Mouse (Mus musculus): Measurements from ENCODE around the gene Wfdc13.

Wfdc13 gene

DNA sequence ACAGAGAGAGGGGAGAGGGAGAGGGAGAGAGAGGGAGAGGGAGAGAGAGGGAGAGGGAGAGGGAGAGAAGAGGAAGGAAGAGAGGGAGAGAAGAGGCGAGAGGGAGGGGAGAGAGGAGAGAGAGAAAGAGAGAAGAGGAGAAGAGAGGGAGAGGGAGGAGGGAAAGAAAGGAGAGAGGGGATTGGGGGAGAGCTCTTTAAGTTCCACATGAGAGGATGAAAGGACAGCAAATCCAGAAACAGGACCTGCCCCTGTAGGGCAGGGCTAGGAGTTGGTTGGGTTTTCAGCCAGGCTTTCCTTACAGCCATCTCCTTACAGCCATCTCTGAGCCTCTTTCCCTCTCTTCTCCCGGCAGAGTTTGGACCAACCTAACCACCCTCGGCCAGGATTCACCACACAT, at the start of gene Wfdc13:
Gene Wfdc13, plus strand, starts transcription at position 301 of the 400 bp plus-strand sequence.
- in situ Hi-C loops (cut with MboI): no loop called here

DNA sequence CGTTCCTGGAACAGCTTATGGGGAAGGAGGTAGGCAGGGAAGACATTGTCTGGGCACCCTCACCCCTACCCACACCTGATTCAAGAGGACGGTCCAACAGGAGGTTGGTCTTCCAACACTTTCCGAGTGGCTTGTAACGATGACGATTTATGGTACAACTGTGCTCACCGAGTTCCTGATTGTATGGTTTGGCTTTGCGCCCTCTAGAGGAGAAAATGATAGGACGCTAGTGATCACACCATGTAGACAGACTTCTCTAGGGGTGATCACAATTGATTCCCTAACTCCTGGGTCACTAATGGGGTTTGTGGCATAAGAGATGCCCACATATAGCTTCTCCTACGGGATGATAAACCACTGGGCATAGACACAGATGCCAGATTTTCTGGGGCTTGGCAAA, 49.6 kb upstream of the Wfdc13 start:
- in situ Hi-C loops (cut with MboI): no loop called here

DNA sequence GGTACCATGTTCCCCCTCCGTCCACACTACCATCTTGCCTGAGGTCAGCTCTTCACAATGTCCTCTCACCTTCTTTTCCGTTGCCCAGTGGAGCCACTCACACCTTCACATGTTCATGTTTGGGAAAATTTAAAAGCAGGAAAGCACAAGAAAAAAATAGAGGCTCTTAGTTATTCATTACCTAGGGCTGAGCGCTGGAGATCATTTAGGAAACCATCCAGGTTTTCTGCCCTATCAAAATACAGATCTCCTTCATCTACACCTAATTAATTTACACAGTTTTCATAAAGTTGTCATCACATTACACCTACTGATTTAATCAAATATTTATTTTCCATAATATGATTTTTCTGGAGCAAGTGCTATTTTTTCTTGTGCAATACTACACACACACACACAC, 46.2 kb upstream of the Wfdc13 start, which contains the start of gene Wfdc16:
Gene Wfdc16, minus strand, starts transcription at position 101 of the 400 bp plus-strand sequence.
- in situ Hi-C loops (cut with MboI): no loop called here

- in situ Hi-C loops (cut with MboI): no loop called here
These were observed 43.8 kb upstream of the Wfdc13 start for GRCm38 (mm10) chr2:164641129-164641528.

GRCm38 (mm10) chr2:164641881-164642673, 42.8 kb upstream of the Wfdc13 start:
- in situ Hi-C loops (cut with MboI): no loop called here

DNA sequence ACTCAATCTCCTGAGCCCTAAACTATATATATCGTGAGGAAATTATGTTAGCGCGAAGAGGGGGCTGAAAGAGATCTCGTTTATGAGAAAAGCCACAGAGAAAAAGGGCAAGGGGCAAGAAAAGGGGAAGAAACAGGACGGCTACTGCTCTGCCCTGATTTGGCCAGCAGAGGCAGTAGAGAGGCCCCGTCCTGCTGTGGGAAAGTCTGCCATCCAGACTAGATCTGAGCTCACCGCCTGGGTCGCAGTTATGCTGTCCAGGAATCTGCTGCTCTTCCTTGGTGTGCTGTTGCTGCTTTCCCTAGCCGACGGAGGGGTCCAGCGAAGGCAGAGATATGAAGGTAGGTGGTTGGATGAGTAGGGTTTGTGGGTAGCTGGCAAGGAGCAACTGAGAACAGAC, 29.0 kb upstream of the Wfdc13 start, which contains the start of gene Wfdc10:
Gene Wfdc10, plus strand, starts transcription at position 189 of the 400 bp plus-strand sequence.
- in situ Hi-C loops (cut with MboI): no loop called here

DNA sequence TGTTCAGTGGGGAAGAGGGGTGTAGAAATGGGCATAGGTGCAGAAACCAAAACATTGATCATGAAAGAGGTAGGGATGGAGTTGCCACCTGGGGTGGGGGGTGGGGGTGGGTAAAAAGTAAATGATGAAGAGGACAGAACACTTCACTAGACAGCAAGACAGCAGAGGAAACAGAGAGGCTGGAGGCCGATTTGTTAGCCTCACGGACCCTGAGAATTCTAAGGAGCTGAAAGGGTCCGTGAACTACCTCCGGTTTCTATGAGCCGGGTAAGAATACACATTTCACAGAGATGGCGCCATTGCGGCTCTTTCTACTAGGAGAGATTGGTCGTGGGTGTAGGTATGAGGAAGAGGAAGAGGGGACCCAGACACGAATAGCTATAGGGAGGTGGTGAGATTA, 28.4 kb upstream of the Wfdc13 start, which contains the start of gene Wfdc9:
Gene Wfdc9, minus strand, starts transcription at position 101 of the 400 bp plus-strand sequence.
- in situ Hi-C loops (cut with MboI): no loop called here

GRCm38 (mm10) chr2:164664851-164665250, 20.1 kb upstream of the Wfdc13 start:
- in situ Hi-C loops (cut with MboI): no loop called here

DNA sequence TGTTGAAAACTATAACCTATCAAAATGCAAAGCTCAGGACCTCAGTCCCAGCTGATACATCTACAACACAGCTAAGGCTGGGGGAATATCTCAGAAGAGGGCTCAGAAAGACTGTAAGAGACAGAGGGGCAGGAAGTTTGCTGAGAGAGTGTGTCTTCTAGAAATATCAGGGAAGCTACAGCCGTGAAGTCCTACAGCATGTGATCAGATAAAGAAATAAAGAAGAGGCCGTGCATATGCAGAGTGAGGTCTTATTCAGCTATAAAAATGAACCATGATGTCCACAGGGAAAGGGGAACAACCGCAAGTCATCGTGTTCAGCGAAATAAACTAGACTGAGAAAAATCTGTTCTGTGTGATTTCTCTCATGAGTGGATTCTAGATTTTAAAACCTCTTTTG, 14.6 kb upstream of the Wfdc13 start:
- in situ Hi-C loops (cut with MboI): no loop called here

DNA sequence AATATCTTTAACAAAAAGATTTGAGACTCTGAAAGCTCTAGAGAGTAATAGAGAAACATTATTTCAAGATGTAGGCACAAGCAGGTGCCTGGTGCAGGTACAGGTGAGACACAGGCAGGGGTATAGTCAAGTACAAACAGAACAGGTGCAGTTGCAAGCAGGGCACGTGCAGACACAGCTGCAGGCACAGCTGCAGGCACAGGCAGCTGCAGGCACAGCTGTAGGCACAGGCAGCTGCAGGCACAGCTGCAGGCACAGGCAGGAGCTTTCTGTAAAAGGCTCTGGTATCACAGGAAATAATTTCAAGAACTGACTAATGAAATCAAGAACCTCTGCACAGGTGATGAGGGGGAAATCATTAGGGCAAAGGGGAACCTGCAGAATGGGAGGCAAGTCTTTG, 14.0 kb upstream of the Wfdc13 start:
- in situ Hi-C loops (cut with MboI): no loop called here

DNA sequence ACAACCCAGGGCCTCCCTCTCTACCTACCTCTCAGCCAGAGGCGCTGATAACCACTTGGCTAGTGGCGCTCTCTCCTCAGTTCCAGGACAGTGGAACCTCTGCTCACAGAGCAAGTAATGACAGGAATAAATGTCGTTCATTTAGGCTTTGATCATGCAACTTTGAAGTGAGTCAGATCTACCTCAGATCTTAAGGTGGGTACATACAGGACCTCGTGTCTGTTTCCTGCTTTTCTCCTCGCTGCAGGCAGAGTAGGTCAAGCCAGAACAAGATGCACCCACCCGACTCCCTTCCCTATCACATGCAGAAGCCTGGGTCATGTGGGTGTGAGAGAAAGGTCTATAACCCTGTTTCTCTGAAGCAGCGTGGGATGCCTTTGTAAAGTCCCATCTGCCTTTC, 10.9 kb upstream of the Wfdc13 start, which contains the start of gene Wfdc11:
Gene Wfdc11, minus strand, starts transcription at position 101 of the 400 bp plus-strand sequence.
- in situ Hi-C loops (cut with MboI): no loop called here

DNA sequence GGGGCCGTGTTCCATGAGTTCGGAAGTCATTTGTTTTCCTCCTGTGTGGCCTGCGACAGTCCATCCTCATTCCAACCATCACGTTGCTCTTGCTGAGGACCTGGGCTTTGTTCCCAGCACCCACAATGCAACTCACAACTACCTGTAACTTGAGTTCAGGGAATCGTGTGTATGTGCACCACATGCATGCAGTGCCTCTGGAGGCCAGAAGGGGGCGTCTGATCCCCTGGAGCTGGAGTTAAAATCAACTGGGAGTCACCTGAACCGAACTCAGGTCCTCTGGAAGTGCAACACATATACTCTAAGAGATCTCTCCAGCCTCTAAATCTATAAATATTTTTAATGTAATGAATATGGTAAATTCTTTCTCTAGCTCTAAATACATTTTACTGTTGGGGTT, 8.8 kb upstream of the Wfdc13 start:
- in situ Hi-C loops (cut with MboI): no loop called here

DNA sequence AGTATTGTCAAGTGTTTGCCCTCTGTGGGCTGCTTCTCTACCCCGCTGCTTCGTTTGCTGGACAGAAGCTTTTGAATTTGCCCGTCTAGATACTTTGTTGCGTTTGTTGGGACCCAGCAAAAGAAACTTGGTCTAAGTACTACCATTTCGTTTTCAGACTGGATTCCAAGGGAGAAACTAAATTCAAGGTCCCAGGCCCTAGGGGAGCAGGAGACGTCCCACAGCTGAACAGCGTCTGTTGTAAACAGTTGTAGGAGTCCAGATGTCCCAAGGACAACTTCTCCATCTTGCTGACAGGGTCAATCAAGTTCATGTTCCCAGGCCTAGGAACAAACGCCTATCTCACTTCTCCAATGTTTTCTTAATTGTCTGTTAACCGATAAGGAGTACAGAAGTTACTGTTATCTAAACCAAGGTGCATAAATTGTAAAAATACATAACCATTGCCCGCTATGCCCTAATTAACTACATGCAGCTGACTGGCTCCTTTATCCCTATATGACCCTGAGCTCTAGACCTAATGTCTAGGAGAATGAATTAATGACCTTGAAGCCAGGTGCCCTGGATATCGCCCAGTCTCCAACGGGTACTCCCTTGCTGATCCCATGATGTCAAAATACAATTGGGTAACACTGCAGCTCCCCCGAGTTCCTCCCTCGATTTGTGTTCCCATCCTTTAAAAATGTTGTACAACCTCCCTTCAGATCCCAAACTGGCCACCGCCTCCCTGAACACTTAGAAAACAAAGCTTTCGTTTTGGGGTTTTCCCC, 7.8 kb upstream of the Wfdc13 start:
- in situ Hi-C loops (cut with MboI): no loop called here

GRCm38 (mm10) chr2:164678848-164679625, 5.9 kb upstream of the Wfdc13 start:
- in situ Hi-C loops (cut with MboI): no loop called here

- in situ Hi-C loops (cut with MboI): no loop called here
These were observed 5.0 kb upstream of the Wfdc13 start for GRCm38 (mm10) chr2:164679906-164680305.

- in situ Hi-C loops (cut with MboI): no loop called here
These were observed 13.3 kb downstream of the Wfdc13 start, which contains the start of gene Spint4 for GRCm38 (mm10) chr2:164698201-164698600. Gene Spint4, plus strand, starts transcription at chr2:164698501.

GRCm38 (mm10) chr2:164700959-164701358, 16.1 kb downstream of the Wfdc13 start:
- in situ Hi-C loops (cut with MboI): no loop called here

DNA sequence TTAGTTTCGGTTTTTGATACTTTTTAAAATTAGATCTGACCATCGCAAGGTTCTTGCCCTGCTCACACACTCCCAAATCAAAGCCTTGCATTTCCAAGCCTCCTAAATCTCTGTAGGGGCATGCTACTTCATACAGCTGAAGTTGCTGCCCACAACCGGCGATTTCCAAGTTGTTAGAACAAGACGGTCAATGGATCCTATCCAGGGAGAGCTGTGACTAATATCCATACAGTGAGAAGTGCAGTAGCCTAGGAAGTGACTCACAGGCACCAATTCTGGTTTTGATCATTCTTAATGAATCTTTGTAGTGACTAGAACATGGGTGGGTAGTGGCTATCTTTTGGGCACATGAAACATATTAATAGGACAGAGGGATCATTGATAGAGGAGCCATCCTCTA, 16.9 kb downstream of the Wfdc13 start:
- in situ Hi-C loops (cut with MboI): no loop called here

- in situ Hi-C loops (cut with MboI): no loop called here
These were observed 19.3 kb downstream of the Wfdc13 start for GRCm38 (mm10) chr2:164704235-164704634.

DNA sequence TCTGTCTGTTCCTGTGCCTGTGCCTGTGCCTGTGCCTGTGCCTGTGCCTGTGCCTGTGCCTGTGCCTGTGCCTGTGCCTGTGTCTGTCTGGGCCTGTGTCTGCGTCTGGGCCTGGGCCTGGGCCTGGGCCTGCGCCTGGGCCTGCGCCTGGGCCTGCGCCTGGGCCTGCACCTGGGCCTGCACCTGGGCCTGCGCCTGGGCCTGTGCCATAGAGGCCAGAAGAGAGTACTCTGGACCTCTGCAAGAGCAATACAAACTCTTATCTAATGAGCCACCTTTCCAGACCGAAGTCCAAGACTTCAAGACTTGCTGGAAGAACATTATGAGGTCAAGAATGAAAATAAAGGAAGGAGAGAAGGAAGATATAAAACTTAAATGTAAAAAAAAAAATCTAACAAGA, 20.4 kb downstream of the Wfdc13 start:
- in situ Hi-C loops (cut with MboI): no loop called here

GRCm38 (mm10) chr2:164705991-164706390, 21.1 kb downstream of the Wfdc13 start:
- in situ Hi-C loops (cut with MboI): no loop called here

- in situ Hi-C loops (cut with MboI): no loop called here
These were observed 30.1 kb downstream of the Wfdc13 start, which contains the start of gene Spint5 for GRCm38 (mm10) chr2:164715005-164715404. Gene Spint5, plus strand, starts transcription at chr2:164715305.
